Mouse (Mus musculus): ENCODE results near the gene Homer2. TPM values are rescaled to one million over a fixed set of nuclear protein-coding genes. Genes with fewer than 3 reads are reported as not detected.

The Homer2 gene
- polyA plus RNA-seq, 1 experiment from 2014 or later: 16.0 TPM

DNA sequence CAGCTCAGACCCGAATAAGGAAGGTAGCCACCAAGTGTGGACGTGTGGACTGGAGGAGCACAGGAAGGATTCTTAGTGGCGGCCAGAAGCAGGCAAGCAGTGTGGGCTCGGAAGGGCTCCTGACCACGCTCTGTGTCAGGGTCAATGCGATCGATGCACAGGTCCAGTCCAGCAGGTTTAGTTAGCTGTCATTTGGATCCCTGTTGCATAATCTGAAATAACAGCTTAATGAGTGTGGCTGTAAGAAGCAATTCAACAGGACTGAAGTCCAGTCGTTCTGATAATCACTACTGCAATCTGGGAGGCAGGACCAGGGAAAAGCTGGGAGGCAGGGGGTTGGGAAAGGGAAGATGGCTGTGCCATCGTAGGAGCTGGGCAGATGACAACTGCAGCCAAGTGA is 18.9 kb downstream of the Homer2 start:
- H3K36me3 ChIP-seq (ENCODE audit: control insufficient read depth, insufficient read depth, low read length): no peaks in the 10 kb centered on the region
- no peak overlapping the region for H3K9ac ChIP-seq (ENCODE audit: low read depth, low read length)
- H3K27me3 ChIP-seq (replicated peaks; ENCODE audit: control insufficient read depth, insufficient read depth, low read length): no peaks in the 10 kb centered on the region
- H3K4me1 ChIP-seq (replicated peaks; ENCODE audit: control insufficient read depth, insufficient read depth, low read length): peaks cover 8% of the 10 kb centered on the region
- H3K4me3 ChIP-seq (ENCODE audit: low read depth, low read length): no peak overlapping the region
- H3K9me3 ChIP-seq (ENCODE audit: control insufficient read depth, low read length): no peaks in the 10 kb centered on the region
- no peak for DNase-seq (ENCODE audit: low spot score)
- WGBS: 73% methylated on average over 9 of the region's 9 CpGs
- ATAC-seq (replicated peaks; ENCODE audit: low FRiP score): no peak
- H3K27ac ChIP-seq (ENCODE audit: low read depth, low read length): no peak overlapping the region
- H3K4me2 ChIP-seq: no peak overlapping the region

DNA sequence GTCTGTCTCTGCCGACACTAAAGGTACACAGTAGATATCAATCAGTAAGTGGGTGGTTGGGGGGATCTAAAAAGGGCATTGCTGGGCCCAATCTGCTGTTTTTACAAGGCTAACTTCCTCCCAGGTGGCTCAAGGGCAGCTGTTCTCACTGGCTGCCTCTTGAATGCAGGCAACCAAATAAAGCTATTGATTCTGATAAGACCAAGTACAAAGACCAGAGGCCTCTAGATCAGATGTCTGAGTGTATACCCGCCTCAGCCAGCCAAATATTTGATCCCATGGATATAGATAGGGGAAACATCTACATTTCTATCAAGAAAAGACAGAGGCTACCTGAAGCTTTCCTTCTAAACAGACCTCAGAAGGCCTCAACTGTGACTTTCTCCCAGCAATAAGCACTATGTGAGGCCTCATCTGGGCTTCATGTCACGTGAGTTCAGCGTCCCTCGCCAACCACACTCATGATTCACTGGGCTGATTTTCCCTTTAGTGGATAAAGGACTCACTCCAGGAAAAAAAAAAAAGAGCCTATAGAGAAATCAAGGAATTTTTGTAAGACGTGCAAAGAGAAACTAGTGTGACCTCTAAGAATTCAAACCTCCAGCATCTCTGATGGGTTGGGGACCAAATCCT is 19.5 kb downstream of the Homer2 start:
- H3K4me3 ChIP-seq (ENCODE audit: low read depth, low read length): no peak overlapping the region
- no peak overlapping the region for H3K27ac ChIP-seq (ENCODE audit: low read depth, low read length)
- no peak overlapping the region for H3K4me2 ChIP-seq
- no peaks in the 10 kb centered on the region for H3K27me3 ChIP-seq (replicated peaks; ENCODE audit: control insufficient read depth, insufficient read depth, low read length)
- ATAC-seq (replicated peaks; ENCODE audit: low FRiP score) (no peak), DNase-seq (ENCODE audit: low spot score) (no peak)
- H3K9ac ChIP-seq (ENCODE audit: low read depth, low read length): no peak overlapping the region
- H3K9me3 ChIP-seq (ENCODE audit: control insufficient read depth, low read length): no peaks in the 10 kb centered on the region
- H3K4me1 ChIP-seq (replicated peaks; ENCODE audit: control insufficient read depth, insufficient read depth, low read length): peaks cover 8% of the 10 kb centered on the region
- H3K36me3 ChIP-seq (ENCODE audit: control insufficient read depth, insufficient read depth, low read length): no peaks in the 10 kb centered on the region
- whole genome bisulfite sequencing: 78% methylated on average over 6 of the region's 6 CpGs

DNA sequence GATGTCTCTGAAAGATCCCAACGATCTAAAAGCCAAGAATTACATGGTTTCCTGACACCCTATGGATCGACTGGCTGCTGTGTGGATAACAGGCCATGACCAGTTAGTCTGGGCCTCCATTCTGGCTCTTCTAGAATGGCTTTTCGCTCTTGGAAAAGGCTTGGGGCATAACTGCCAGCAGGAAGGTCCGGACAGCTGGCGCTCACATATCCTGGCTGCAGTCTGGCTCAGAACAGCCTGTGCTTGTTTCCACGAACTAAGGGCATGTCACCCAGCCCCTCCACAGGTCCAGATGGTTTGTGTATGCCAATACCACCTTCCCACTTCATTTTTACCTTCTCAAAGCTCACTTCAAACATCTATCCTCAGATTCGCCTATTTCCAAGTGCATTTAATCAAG is 22.0 kb downstream of the Homer2 start:
- H3K36me3 ChIP-seq (ENCODE audit: control insufficient read depth, insufficient read depth, low read length): no peaks in the 10 kb centered on the region
- DNase-seq (ENCODE audit: low spot score): no peak
- no peaks in the 10 kb centered on the region for H3K27me3 ChIP-seq (replicated peaks; ENCODE audit: control insufficient read depth, insufficient read depth, low read length)
- H3K9me3 ChIP-seq (ENCODE audit: control insufficient read depth, low read length): no peaks in the 10 kb centered on the region
- no peak overlapping the region for H3K4me2 ChIP-seq
- H3K9ac ChIP-seq (ENCODE audit: low read depth, low read length): no peak overlapping the region
- no peak overlapping the region for H3K4me3 ChIP-seq (ENCODE audit: low read depth, low read length)
- ATAC-seq (replicated peaks; ENCODE audit: low FRiP score): no peak
- no peak overlapping the region for H3K27ac ChIP-seq (ENCODE audit: low read depth, low read length)
- 77% methylated on average over 7 of the region's 7 CpGs for WGBS
- H3K4me1 ChIP-seq (replicated peaks; ENCODE audit: control insufficient read depth, insufficient read depth, low read length): peaks cover under 1% of the 10 kb centered on the region; the same call in 1 of the 2 replicates

DNA sequence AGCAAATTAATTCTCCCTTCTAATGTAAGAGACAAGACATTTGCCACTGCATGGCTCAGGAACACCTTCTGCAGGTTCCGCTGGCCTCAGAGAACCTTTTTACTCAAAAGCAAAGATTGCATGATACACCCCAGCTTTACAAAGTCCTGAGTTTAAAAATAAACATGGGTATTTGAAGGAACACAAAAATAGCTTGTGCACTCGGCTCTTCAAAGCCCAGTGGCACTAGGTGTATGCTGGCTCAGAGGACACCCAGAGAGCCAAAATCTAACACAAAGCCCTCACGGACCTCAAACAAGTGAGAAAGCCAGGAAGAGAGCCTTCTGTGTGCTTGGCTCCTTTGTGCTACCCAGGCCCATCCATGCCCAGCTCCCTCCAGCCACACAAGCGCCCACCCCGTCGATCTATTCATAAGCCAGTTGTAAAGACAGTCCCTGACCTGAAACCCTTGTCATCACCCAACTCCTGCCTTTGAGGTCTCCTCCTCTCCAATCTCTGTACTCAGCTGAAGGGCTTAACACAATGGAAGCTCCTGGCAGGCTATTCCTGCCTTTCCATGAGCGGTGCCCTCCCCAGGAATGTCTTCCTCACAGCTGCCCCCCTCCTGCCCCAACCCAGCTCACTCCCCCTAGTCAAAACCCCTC is 23.4 kb downstream of the Homer2 start:
- 76% methylated on average over 7 of the region's 7 CpGs for WGBS
- Histone ChIP-seq H3K4me2 (no peak overlapping the region), H3K9ac (ENCODE audit: low read depth, low read length) (no peak overlapping the region), H3K27me3 (replicated peaks; ENCODE audit: control insufficient read depth, insufficient read depth, low read length) (no peaks in the 10 kb centered on the region; the same call in 1 of the 2 replicates), H3K36me3 (ENCODE audit: control insufficient read depth, insufficient read depth, low read length) (no peaks in the 10 kb centered on the region), H3K4me1 (replicated peaks; ENCODE audit: control insufficient read depth, insufficient read depth, low read length) (no peaks in the 10 kb centered on the region; the same call in 1 of the 2 replicates), H3K9me3 (ENCODE audit: control insufficient read depth, low read length) (no peaks in the 10 kb centered on the region), H3K4me3 (ENCODE audit: low read depth, low read length) (no peak overlapping the region), H3K27ac (ENCODE audit: low read depth, low read length) (no peak overlapping the region)
- ATAC-seq (replicated peaks; ENCODE audit: low FRiP score): no peak
- no peak for DNase-seq (ENCODE audit: low spot score)

DNA sequence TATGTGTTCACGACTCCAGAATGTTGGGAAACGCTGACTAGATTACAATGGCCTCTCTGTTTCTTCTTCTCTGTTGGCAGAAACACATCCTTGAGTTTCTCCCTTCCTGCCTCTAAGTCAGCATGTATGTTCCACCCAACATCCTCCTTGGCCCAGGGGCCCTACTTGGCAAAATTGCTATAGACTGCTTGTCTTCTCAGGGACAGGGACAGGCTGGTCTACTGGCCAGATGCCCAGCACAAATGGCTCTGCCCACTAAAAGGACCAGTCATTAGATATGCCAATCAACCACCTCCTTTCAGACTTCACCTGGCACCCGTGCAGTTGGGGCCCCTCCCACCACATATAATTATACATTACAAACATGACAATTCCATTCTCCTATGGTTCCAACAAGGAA is 25.9 kb downstream of the Homer2 start:
- Histone ChIP-seq H3K4me2 (no peak overlapping the region), H3K36me3 (ENCODE audit: control insufficient read depth, insufficient read depth, low read length) (no peaks in the 10 kb centered on the region), H3K27me3 (replicated peaks; ENCODE audit: control insufficient read depth, insufficient read depth, low read length) (no peaks in the 10 kb centered on the region; the same call in 1 of the 2 replicates), H3K27ac (ENCODE audit: low read depth, low read length) (no peak overlapping the region), H3K4me3 (ENCODE audit: low read depth, low read length) (no peak overlapping the region), H3K9ac (ENCODE audit: low read depth, low read length) (no peak overlapping the region), H3K4me1 (replicated peaks; ENCODE audit: control insufficient read depth, insufficient read depth, low read length) (no peaks in the 10 kb centered on the region; the same call in 1 of the 2 replicates), H3K9me3 (ENCODE audit: control insufficient read depth, low read length) (no peaks in the 10 kb centered on the region)
- ATAC-seq (replicated peaks; ENCODE audit: low FRiP score) (no peak), DNase-seq (ENCODE audit: low spot score) (no peak)
- WGBS: 77% methylated on average over 3 of the region's 3 CpGs

DNA sequence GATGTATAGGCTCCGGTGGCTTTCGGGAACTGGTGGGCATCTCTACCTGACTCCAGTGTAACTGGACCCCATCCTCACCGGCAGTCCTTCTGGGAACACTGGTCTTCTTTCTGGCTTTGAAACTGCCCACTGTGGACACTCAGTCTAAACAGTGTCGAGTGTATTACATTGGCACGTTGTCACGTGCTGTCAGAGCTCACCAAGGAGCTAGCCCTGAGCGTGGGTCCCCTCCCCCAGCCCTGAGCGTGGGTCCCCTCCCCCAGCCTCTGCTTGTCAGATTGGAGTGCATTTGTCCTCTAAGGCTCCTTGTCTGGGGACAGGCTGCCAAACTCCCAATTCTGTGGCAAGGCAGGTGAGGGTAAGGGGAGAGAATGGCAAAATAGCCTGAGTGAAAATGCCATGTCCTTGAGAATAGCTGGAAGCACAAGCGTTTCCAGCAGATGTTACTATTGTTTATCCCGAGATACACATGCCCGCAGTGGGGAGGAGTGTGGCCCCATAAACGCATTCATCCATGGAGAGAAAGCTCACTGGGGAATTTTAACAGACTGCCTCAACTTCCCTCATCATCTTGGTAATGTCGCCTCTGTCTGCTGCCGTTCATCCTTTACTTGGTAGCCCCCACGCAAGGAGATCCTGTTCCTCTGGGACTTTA is 33.8 kb downstream of the Homer2 start:
- Histone ChIP-seq H3K9me3 (ENCODE audit: control insufficient read depth, low read length) (no peaks in the 10 kb centered on the region), H3K4me3 (ENCODE audit: low read depth, low read length) (no peak overlapping the region), H3K9ac (ENCODE audit: low read depth, low read length) (no peak overlapping the region), H3K27me3 (replicated peaks; ENCODE audit: control insufficient read depth, insufficient read depth, low read length) (no peaks in the 10 kb centered on the region), H3K4me1 (replicated peaks; ENCODE audit: control insufficient read depth, insufficient read depth, low read length) (peaks cover 4% of the 10 kb centered on the region; the same call in 1 of the 2 replicates), H3K4me2 (no peak overlapping the region), H3K27ac (ENCODE audit: low read depth, low read length) (no peak overlapping the region), H3K36me3 (ENCODE audit: control insufficient read depth, insufficient read depth, low read length) (no peaks in the 10 kb centered on the region)
- DNase-seq (ENCODE audit: low spot score) (no peak), ATAC-seq (replicated peaks; ENCODE audit: low FRiP score) (no peak)
- WGBS: 62% methylated on average over 15 of the region's 15 CpGs

DNA sequence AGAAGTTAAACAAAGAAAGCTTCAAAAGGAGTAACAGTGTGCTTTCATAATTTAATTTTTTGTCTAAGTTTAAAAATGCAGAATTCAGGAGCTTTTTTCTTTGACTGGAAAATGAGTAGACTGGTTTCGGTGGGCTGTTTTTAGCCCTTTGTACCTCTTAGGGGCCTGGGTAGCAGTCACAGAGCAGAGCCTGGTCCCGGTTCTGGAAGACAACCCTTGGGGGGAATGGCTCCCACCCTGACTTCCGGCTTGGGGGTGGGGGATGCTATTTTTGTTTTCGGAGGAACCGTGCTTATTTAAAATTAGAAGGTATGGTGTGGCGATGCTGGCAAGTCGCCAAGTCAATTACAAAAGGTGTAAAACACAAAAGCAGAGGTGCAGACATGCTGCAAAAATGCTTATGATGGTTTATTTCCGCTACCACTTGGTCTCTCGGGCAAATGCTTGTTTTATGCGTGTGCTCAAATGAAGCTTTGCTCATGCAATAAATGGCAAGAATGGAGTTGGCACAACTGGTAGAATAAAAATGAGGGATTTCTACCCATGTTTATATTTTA is 34.5 kb downstream of the Homer2 start:
- WGBS: 77% methylated on average over 10 of the region's 10 CpGs

DNA sequence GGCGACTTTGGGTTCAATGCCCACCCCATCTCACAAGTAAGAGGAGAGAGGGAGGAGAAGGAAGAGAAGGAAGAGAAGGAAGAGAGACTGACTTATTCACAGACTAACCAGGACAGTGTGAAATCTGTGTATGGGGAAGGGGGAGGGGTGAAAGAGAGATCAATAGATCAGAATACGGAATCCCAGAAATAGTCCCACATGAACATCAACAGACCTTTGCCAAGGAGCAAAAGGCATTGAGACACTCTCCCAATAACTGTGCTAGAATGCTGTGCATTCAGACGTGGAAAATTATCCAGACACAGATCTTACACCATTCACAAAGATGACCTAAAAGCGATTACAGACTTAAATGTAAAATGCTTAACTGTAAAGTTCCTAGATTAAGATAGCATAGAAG is 40.2 kb downstream of the Homer2 start:
- Histone ChIP-seq H3K27ac (ENCODE audit: low read depth, low read length) (no peak overlapping the region), H3K9me3 (ENCODE audit: control insufficient read depth, low read length) (no peaks in the 10 kb centered on the region), H3K4me3 (ENCODE audit: low read depth, low read length) (no peak overlapping the region), H3K27me3 (replicated peaks; ENCODE audit: control insufficient read depth, insufficient read depth, low read length) (no peaks in the 10 kb centered on the region), H3K4me1 (replicated peaks; ENCODE audit: control insufficient read depth, insufficient read depth, low read length) (peaks cover 7% of the 10 kb centered on the region), H3K4me2 (no peak overlapping the region), H3K36me3 (ENCODE audit: control insufficient read depth, insufficient read depth, low read length) (no peaks in the 10 kb centered on the region), H3K9ac (ENCODE audit: low read depth, low read length) (no peak overlapping the region)
- 79% methylated on average over 4 of the region's 4 CpGs for WGBS
- no peak for DNase-seq (ENCODE audit: low spot score)
- ATAC-seq (replicated peaks; ENCODE audit: low FRiP score): no peak

More for the DNA sequence above, 34.5 kb downstream of the Homer2 start:
- no peak overlapping the region for H3K9ac ChIP-seq (ENCODE audit: low read depth, low read length)
- H3K9me3 ChIP-seq (ENCODE audit: control insufficient read depth, low read length): no peaks in the 10 kb centered on the region
- H3K4me3 ChIP-seq (ENCODE audit: low read depth, low read length): no peak overlapping the region
- H3K4me2 ChIP-seq: no peak overlapping the region
- no peaks in the 10 kb centered on the region for H3K36me3 ChIP-seq (ENCODE audit: control insufficient read depth, insufficient read depth, low read length)
- H3K27ac ChIP-seq (ENCODE audit: low read depth, low read length): no peak overlapping the region
- no peak for DNase-seq (ENCODE audit: low spot score)
- peaks cover 4% of the 10 kb centered on the region; the same call in 1 of the 2 replicates for H3K4me1 ChIP-seq (replicated peaks; ENCODE audit: control insufficient read depth, insufficient read depth, low read length)
- no peak for ATAC-seq (replicated peaks; ENCODE audit: low FRiP score)
- no peaks in the 10 kb centered on the region for H3K27me3 ChIP-seq (replicated peaks; ENCODE audit: control insufficient read depth, insufficient read depth, low read length)

Data from liver, embryonic 11.5 days (tissue).